Mouse (Mus musculus) kidney, postnatal 0 days (tissue): ENCODE measurements around the gene Phb. TPM values are rescaled to one million over a fixed set of nuclear protein-coding genes. Genes with fewer than 3 reads are reported as not detected.
"Not testable (repeated sequence)": the region's sequence is repeated elsewhere in the genome, so short reads cannot be mapped to it uniquely, and the experiment has no call there.

ENCODE experiments used
- ATAC-seq: fragments of 200-750 bp; cut with Nextera tagmentation; replicated peaks from 2 replicates; pipeline ENCODE4 v1.8.0; 2017; ENCODE audit warnings: low read depth, moderate number of reproducible peaks, moderate TSS enrichment, moderate library complexity; ENCODE audit not compliant: low FRiP score
- DNase-seq: peaks from one replicate; pipeline ENCODE4 v3.0.0-alpha.2; 2016; ENCODE audit warnings: low spot score
- H3K27ac ChIP-seq: fragments of 300-500 bp; sonication (generic); 2 replicates; pipeline ENCODE4 v1.5.1; 2014; ENCODE audit warnings: mild to moderate bottlenecking
- H3K27me3 ChIP-seq: fragments of 300-500 bp; sonication (generic); 2 replicates; pipeline ENCODE4 v1.6.1; 2014; ENCODE audit warnings: low read length, mixed read lengths; ENCODE audit not compliant: insufficient read depth
- H3K36me3 ChIP-seq: fragments of 300-500 bp; sonication (generic); 2 replicates; pipeline ENCODE4 v1.6.1; 2014; ENCODE audit warnings: low read length, mixed read lengths; ENCODE audit not compliant: insufficient read depth
- H3K4me1 ChIP-seq: fragments of 300-500 bp; sonication (generic); replicated peaks from 2 replicates; pipeline ENCODE4 v1.6.1; 2014; ENCODE audit warnings: antibody characterized with exemption, low read length, mixed read lengths; ENCODE audit not compliant: insufficient read depth
- H3K4me2 ChIP-seq: fragments of 300-500 bp; sonication (generic); 2 replicates; pipeline ENCODE4 v1.6.1; 2014; ENCODE audit warnings: mild to moderate bottlenecking, low read length, moderate library complexity, mixed read lengths
- H3K4me3 ChIP-seq: fragments of 300-500 bp; sonication (generic); replicated peaks from 2 replicates; pipeline ENCODE4 v1.5.1; 2014; ENCODE audit warnings: low read depth, low read length
- H3K9ac ChIP-seq: fragments of 300-500 bp; sonication (generic); 2 replicates; pipeline ENCODE4 v1.6.1; 2014; ENCODE audit warnings: low read depth, low read length
- H3K9me3 ChIP-seq: fragments of 300-500 bp; sonication (generic); replicated peaks from 2 replicates; pipeline ENCODE4 v1.6.1; 2016; ENCODE audit warnings: low read length, inconsistent platforms, mixed read lengths
- CTCF ChIP-seq: IDR thresholded peaks from 2 replicates; pipeline ENCODE4 v1.5.1; 2016; ENCODE audit warnings: antibody characterized with exemption, low read depth, mild to moderate bottlenecking, moderate library complexity
- WGBS: fragments of 180-500 bp; shearing (Covaris S2); extraction: QIAGEN DNeasy Blood & Tissue Kit; methylation state at CpG from one replicate; pipeline ENCODE4 v1.1.7; 2014; 5-methylcytosine and 5-hydroxymethylcytosine counted together
- polyA plus RNA-seq: library from polyadenylated mRNA; unstranded; fragments of >200 nt; fragmentation: Nextera tagmentation; extraction: Ambion mirVana; gene quantifications from 2 replicates; pipeline ENCODE4 v1.2.1, GENCODE M21; 2015

Gene Phb
- polyA plus RNA-seq, 1 experiment from 2014 or later = 318 TPM

DNA sequence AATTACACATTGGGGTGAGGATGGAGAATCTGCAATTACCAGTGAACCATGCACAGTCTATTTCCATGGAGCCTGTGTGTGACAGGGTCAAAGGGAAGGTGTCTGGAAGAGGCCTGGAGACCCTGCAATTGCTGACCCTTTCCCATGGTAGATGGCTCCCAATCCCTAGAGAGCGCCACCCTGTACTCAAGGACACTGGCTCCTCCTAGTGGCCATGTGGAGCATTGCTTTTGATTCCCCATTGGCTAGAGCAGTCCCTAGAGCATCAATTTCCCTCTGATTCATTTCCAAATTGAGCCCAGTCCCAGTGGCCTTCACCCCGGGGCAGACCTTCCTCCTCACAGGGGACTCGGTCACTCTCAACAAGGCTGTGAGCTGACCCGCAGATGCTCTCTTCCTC lies 17.9 kb upstream of the Phb start:
- H3K4me2 ChIP-seq = no peak overlapping the region
- TF ChIP-seq CTCF = peak; percentile 99
- H3K9ac ChIP-seq = no peak overlapping the region
- DNase-seq = peak; percentile 89
- peaks cover 10% of the 10 kb centered on the region; the same call in 1 of the 2 replicates for H3K4me1 ChIP-seq
- 0 out of 2 replicates have a peak, but pooled peaks have one; percentile 6 for ATAC-seq
- H3K9me3 ChIP-seq = no peaks in the 10 kb centered on the region
- no peak overlapping the region for H3K4me3 ChIP-seq
- H3K27ac ChIP-seq = no peak overlapping the region
- H3K36me3 ChIP-seq = no peaks in the 10 kb centered on the region
- 6% methylated on average over 4 of the region's 4 CpGs for WGBS
- 0 out of 2 replicates have a peak, but pooled peaks cover 2% of the 10 kb centered on the region for H3K27me3 ChIP-seq

DNA sequence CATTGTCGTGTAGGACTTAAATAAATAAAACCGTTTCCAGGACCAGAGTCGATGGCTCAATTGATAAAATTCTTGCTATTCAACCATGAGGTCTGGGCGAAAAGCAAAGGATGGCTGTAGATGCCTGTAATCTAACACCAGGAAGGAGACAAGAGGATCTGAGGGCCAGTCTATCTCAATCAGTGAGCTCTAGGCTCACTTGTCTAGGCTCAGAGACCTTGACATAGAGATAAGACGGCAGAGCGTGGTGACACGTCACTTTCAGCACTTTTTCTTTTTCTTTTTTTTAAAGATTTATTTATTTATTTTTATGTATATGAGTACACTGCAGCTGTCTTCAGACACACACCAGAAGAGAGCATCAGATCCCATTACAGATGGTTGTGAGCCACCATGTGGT lies 17.2 kb upstream of the Phb start:
- ATAC-seq (no peak), DNase-seq (no peak)
- H3K27ac ChIP-seq = no peak overlapping the region
- H3K4me2 ChIP-seq = no peak overlapping the region
- no peaks in the 10 kb centered on the region for H3K9me3 ChIP-seq
- no peak overlapping the region for H3K4me3 ChIP-seq
- peaks cover 10% of the 10 kb centered on the region; the same call in 1 of the 2 replicates for H3K4me1 ChIP-seq
- 65% methylated on average over 7 of the region's 7 CpGs for WGBS
- no peak overlapping the region for H3K9ac ChIP-seq
- no peak for TF ChIP-seq CTCF
- H3K27me3 ChIP-seq = 0 out of 2 replicates have a peak, but pooled peaks cover 2% of the 10 kb centered on the region
- no peaks in the 10 kb centered on the region for H3K36me3 ChIP-seq

DNA sequence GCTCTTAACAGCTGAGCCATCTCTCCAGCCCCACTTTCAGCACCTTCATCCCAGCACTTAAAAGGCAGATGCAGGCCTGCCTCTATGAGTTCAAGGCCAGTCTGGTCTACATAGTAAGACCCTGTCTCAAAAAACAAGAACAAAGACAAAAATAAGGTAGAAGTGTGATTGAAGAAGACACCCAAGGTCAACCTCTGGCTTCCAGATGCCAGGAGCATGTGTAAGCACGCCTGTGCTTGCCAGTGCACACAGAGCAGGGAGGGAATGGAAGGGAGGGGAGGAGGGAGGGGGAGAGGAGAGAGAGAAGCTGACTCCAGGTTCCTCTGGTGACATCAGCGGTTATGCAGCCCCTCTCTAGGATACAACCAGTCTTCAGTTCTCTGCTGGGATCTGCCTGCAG lies 16.8 kb upstream of the Phb start:
- Histone ChIP-seq H3K36me3 (no peaks in the 10 kb centered on the region), H3K9ac (no peak overlapping the region), H3K4me2 (no peak overlapping the region), H3K27ac (no peak overlapping the region), H3K4me1 (peaks cover 9% of the 10 kb centered on the region; the same call in 1 of the 2 replicates), H3K9me3 (no peaks in the 10 kb centered on the region), H3K4me3 (no peak overlapping the region), H3K27me3 (0 out of 2 replicates have a peak, but pooled peaks cover 2% of the 10 kb centered on the region)
- DNase-seq (no peak), ATAC-seq (no peak)
- no peak for TF ChIP-seq CTCF
- WGBS = 65% methylated on average over 2 of the region's 2 CpGs

DNA sequence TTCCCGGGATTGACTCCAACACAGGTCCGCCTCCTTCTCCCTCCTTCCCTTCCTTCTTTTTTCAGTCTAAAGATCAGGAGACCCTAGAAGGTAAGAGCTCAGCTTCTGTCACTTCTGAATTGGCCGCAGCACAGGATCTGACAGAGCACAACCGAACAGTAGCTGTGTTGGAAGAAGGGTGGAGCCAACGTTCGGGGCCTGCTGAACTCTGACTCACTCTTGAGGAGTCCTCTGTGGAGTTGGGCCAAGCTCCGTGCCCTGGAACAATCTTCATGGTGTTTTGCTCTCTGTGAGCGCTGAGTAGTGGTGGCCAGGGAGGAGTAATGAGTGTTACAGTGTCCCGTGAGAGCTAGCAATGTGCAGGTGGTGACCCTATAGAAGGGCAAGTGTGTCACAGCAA lies 15.8 kb upstream of the Phb start:
- ATAC-seq (no peak), DNase-seq (no peak)
- H3K36me3 ChIP-seq = no peaks in the 10 kb centered on the region
- no peaks in the 10 kb centered on the region for H3K27me3 ChIP-seq
- no peaks in the 10 kb centered on the region for H3K9me3 ChIP-seq
- H3K4me2 ChIP-seq = no peak overlapping the region
- no peak for TF ChIP-seq CTCF
- H3K27ac ChIP-seq = no peak overlapping the region
- WGBS = 45% methylated on average over 9 of the region's 9 CpGs
- H3K9ac ChIP-seq = no peak overlapping the region
- no peaks in the 10 kb centered on the region for H3K4me1 ChIP-seq
- no peak overlapping the region for H3K4me3 ChIP-seq

DNA sequence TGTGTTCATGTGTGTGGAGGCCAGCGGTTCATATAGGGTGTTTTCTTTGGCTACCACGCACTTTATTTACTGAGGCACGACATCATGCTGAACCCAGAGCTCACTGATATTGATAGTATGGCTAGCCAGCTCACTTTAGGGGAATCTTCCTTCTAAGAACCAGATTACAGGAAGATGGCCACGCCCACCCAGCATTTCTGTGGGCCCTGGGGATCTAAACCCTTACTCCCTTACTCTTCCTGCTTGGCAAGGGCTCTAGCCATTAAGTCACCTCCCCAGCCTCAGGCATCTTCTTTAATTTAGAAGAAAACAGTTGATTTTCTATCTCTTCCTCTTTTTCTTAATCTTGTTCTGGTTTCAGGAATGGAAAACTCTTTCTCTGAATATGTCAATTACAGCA lies 9.3 kb upstream of the Phb start:
- TF ChIP-seq CTCF = no peak
- WGBS = 81% methylated on average over 4 of the region's 4 CpGs
- Histone ChIP-seq H3K4me3 (no peak overlapping the region), H3K4me2 (no peak overlapping the region), H3K36me3 (no peaks in the 10 kb centered on the region), H3K4me1 (no peaks in the 10 kb centered on the region), H3K9me3 (no peaks in the 10 kb centered on the region), H3K27ac (no peak overlapping the region), H3K9ac (no peak overlapping the region), H3K27me3 (no peaks in the 10 kb centered on the region)
- no peak for ATAC-seq
- no peak for DNase-seq

DNA sequence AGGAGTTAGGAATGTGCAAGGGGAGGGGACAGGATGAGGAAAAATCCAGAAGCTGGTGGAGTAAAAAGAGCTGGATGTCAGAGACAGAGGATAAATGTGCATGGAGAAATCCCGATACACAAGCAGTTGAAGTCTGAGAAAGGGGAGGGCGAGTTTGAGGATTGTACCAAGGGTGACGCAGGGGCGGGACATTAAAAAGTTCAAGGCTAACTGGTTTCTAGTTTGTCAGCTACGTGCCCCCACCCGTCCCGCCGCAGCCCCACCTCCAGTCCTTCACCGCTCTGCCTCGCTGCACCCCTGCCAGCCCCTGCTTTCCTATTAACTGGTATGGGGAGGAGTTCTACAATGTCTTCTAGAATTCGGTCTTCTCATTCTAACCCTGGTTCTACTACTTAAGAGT lies 420 bp downstream of the Phb start:
- H3K27me3 ChIP-seq = no peaks in the 10 kb centered on the region
- peak overlapping the region; percentile 85 for H3K27ac ChIP-seq
- no peak for TF ChIP-seq CTCF
- peak overlapping the region; percentile 54 for H3K9ac ChIP-seq
- no peak for DNase-seq
- 1% methylated on average over 10 of the region's 11 CpGs for WGBS
- peak overlapping the region; percentile 55 for H3K4me3 ChIP-seq
- ATAC-seq = peak; percentile 58
- H3K36me3 ChIP-seq = peaks cover 27% of the 10 kb centered on the region
- H3K4me2 ChIP-seq = peak overlapping the region; percentile 77
- no peaks in the 10 kb centered on the region for H3K9me3 ChIP-seq
- no peaks in the 10 kb centered on the region for H3K4me1 ChIP-seq

DNA sequence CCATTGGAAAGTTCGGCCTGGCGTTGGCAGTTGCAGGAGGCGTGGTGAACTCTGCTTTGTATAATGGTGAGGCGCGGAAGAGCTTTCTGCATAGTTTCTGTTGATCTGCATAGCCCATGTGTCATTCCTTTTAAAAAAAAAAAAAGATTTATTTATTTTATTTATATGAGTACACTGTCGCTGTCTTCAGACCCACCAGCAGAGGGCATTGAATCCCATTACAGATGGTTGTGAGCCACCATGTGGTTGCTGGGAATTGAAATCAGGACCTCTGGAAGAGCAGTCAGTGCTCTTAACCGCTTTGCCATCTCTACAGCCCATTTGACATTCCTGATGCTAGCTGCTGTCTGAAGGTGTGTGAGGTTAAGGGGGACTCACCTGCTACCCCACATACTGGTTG lies 1.3 kb downstream of the Phb start:
- not testable (repeated sequence) for H3K9ac ChIP-seq, H3K27me3 ChIP-seq, H3K9me3 ChIP-seq, DNase-seq, ATAC-seq, H3K4me1 ChIP-seq
- WGBS = 91% methylated on average over 7 of the region's 7 CpGs
- peak overlapping the region; percentile 85; the same call in 1 of the 2 replicates for H3K27ac ChIP-seq
- peak; percentile 55 for TF ChIP-seq CTCF
- peaks cover 31% of the 10 kb centered on the region for H3K36me3 ChIP-seq
- peak overlapping the region; percentile 55; the same call in 1 of the 2 replicates for H3K4me3 ChIP-seq
- peak overlapping the region; percentile 77; the same call in 1 of the 2 replicates for H3K4me2 ChIP-seq
